Mouse (Mus musculus): ENCODE data around the gene Glul.
A peak's percentile ranks its signal among the peaks of the same experiment; 100 is the strongest.
"Not testable (repeated sequence)": the region's sequence is repeated elsewhere in the genome, so short reads cannot be mapped to it uniquely, and the experiment has no call there.

Gene Glul

GRCm38 (mm10) chr1:153899731-153900380 is at the start of gene Glul, which contains the start of gene Teddm2:
Glul (plus strand) TSS chr1:153899944.
Teddm2 (minus strand) TSS chr1:153900228.
- DNase-seq (ENCODE audit: low spot score): peak; percentile 98

GRCm38 (mm10) chr1:153852696-153853095 is 47.0 kb upstream of the Glul start:
- not testable (repeated sequence) for DNase-seq (ENCODE audit: low spot score)

- no peak for DNase-seq (ENCODE audit: low spot score)
Observed at GRCm38 (mm10) chr1:153855946-153856345, 43.8 kb upstream of the Glul start.

- DNase-seq (ENCODE audit: low spot score): no peak
Observed at GRCm38 (mm10) chr1:153874045-153874444, 25.7 kb upstream of the Glul start, which contains the start of gene Teddm1b. Teddm1b (plus strand) TSS chr1:153874345.

- not testable (repeated sequence) for DNase-seq (ENCODE audit: low spot score)
Observed at GRCm38 (mm10) chr1:153880391-153880790, 19.4 kb upstream of the Glul start.

- no peak for DNase-seq (ENCODE audit: low spot score)
Observed at GRCm38 (mm10) chr1:153886024-153886633, 13.6 kb upstream of the Glul start.

GRCm38 (mm10) chr1:153890121-153890520 is 9.6 kb upstream of the Glul start:
- no peak for DNase-seq (ENCODE audit: low spot score)

- DNase-seq (ENCODE audit: low spot score): no peak
Observed at GRCm38 (mm10) chr1:153891442-153891841, 8.3 kb upstream of the Glul start, which contains the start of gene Teddm1a. Teddm1a (plus strand) TSS chr1:153891742.

- DNase-seq (ENCODE audit: low spot score): no peak
Observed at GRCm38 (mm10) chr1:153893746-153894145, 6.0 kb upstream of the Glul start.

GRCm38 (mm10) chr1:153894201-153894893 is 5.4 kb upstream of the Glul start:
- DNase-seq (ENCODE audit: low spot score): no peak

- peak; percentile 80 for DNase-seq (ENCODE audit: low spot score)
Observed at GRCm38 (mm10) chr1:153894979-153895378, 4.8 kb upstream of the Glul start.

GRCm38 (mm10) chr1:153897196-153897595 is 2.5 kb upstream of the Glul start:
- no peak for DNase-seq (ENCODE audit: low spot score)

GRCm38 (mm10) chr1:153898989-153899730 is 584 bp upstream of the Glul start:
- no peak for DNase-seq (ENCODE audit: low spot score)

- DNase-seq (ENCODE audit: low spot score): no peak
Observed at GRCm38 (mm10) chr1:153900381-153900780, 637 bp downstream of the Glul start.

GRCm38 (mm10) chr1:153900860-153901730 is 1.4 kb downstream of the Glul start:
- DNase-seq (ENCODE audit: low spot score): peak; percentile 92

- DNase-seq (ENCODE audit: low spot score): no peak
Observed at GRCm38 (mm10) chr1:153903006-153903405, 3.3 kb downstream of the Glul start.

- no peak for DNase-seq (ENCODE audit: low spot score)
Observed at GRCm38 (mm10) chr1:153904236-153904635, 4.5 kb downstream of the Glul start.

- no peak for DNase-seq (ENCODE audit: low spot score)
Observed at GRCm38 (mm10) chr1:153905884-153906283, 6.1 kb downstream of the Glul start.

GRCm38 (mm10) chr1:153908208-153908607 is 8.5 kb downstream of the Glul start:
- no peak for DNase-seq (ENCODE audit: low spot score)

- no peak for DNase-seq (ENCODE audit: low spot score)
Observed at GRCm38 (mm10) chr1:153908741-153909140, 9.0 kb downstream of the Glul start.

All from lung, postnatal 25 days (tissue).